Mouse (Mus musculus): ENCODE results near the gene Gm853. TPM values are rescaled to one million over a fixed set of nuclear protein-coding genes. Genes with fewer than 3 reads are reported as not detected.
A peak's percentile ranks its signal among the peaks of the same experiment; 100 is the strongest.

The Gm853 gene
- not detected in 2 replicates for polyA plus RNA-seq (2015; fragmentation: Nextera tagmentation; extraction: Ambion mirVana)

DNA sequence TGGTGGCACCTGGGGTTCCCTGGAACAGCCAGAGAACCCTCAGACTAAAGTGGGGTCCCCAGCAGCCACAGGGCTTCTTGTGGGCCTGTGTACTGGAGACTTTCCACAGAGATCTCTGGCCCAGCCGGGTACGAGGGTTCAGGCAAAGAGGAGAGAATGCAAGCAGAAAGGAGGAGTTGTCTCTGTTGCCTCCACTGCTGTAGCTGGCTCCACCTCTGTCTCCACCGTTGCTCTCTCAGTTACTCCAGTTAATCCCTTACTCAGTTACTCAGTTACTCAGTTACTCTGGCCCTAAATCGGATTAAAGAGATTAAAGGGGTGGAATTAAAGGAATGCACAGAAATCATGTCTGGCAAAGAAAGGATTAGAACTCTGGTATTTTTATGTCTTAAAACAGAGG lies at the start of gene Gm853:
TSS of gene Gm853 (minus strand) at position 223 of the 400 bp plus-strand sequence.
- no peak within 1 kb of the TSS for H3K4me2 ChIP-seq (replicated peaks)
- H3K4me1 ChIP-seq = no peaks in the 10 kb centered on the region
- H3K36me3 ChIP-seq = no peaks in the 10 kb centered on the region
- ATAC-seq (ENCODE audit: insufficient number of reproducible peaks, low FRiP score, low TSS enrichment, low read depth) = no peak
- WGBS = 57% methylated on average over 4 of the region's 4 CpGs
- no peaks in the 10 kb centered on the region for H3K9me3 ChIP-seq (replicated peaks)
- H3K27ac ChIP-seq (replicated peaks) = no peak within 1 kb of the TSS
- H3K9ac ChIP-seq = no peak within 1 kb of the TSS
- no peaks in the 10 kb centered on the region for H3K27me3 ChIP-seq
- no peak within 1 kb of the TSS for H3K4me3 ChIP-seq (replicated peaks)

DNA sequence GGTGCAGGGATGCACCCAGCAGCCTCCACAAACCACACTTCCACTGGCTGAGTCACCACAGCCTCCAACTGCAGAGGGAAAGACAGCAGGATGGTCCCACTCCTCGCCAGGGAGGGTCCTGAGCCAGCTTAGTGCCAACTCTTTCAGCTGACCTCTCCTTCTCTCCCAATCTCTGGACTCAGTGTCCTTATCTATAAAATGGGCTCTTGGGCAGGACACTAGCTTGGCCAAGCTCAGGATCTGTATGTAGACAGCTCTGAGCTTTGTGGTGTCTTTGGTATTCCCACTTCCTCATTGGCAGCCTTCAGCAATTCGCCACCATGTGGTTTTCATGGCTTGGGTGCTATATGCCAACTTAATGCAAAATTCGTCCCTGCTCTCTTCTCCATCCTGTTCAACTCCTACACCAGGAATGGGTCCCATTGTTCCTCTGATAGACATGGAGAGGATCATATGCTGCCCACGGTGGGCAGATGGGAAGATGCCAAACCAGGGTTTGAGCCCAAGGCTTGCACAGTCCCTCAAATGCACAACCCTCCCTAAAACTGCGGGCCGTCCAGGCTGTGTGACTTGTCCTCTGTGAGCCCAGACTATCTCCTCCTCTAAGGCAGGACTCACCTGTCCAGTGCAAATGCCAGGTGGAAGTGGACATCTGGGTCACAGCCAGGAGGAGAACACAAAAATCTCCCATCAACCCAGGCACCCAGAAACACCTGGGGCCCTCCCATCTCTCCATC lies 48.6 kb upstream of the Gm853 start:
- H3K27ac ChIP-seq (replicated peaks) = no peak overlapping the region
- H3K4me2 ChIP-seq (replicated peaks) = no peak overlapping the region
- WGBS = 77% methylated on average over 6 of the region's 6 CpGs
- H3K4me3 ChIP-seq (replicated peaks) = no peak overlapping the region
- peaks cover 28% of the 10 kb centered on the region for H3K4me1 ChIP-seq
- H3K9me3 ChIP-seq (replicated peaks) = no peaks in the 10 kb centered on the region
- no peaks in the 10 kb centered on the region; the same call in 1 of the 2 replicates for H3K27me3 ChIP-seq
- no peak for ATAC-seq (ENCODE audit: insufficient number of reproducible peaks, low FRiP score, low TSS enrichment, low read depth)
- no peaks in the 10 kb centered on the region for H3K36me3 ChIP-seq
- H3K9ac ChIP-seq = no peak overlapping the region

DNA sequence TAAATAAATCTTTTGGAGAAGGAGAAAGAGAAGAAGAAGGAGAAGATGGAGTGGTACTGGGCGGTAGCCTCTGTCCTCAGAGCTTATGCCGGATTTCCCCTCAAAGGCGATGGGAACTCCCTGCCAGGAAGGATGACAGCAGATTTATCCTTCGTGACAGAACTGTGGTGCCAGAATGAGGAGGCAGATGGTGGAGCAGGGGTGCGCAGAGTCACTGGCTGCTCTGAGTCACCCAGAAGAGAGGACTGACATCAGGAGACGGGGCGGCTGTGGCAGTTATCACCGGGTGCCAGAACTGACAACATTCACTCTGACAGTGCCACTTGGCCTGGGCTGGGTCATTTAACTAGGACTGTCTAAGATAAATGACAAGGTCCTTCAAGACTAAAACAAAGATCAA lies 47.9 kb upstream of the Gm853 start:
- H3K4me3 ChIP-seq (replicated peaks) = no peak overlapping the region
- peaks cover 27% of the 10 kb centered on the region for H3K4me1 ChIP-seq
- H3K36me3 ChIP-seq = no peaks in the 10 kb centered on the region
- no peak overlapping the region for H3K27ac ChIP-seq (replicated peaks)
- no peak for ATAC-seq (ENCODE audit: insufficient number of reproducible peaks, low FRiP score, low TSS enrichment, low read depth)
- no peaks in the 10 kb centered on the region for H3K9me3 ChIP-seq (replicated peaks)
- no peak overlapping the region for H3K9ac ChIP-seq
- H3K27me3 ChIP-seq = no peaks in the 10 kb centered on the region
- 91% methylated on average over 8 of the region's 8 CpGs for WGBS
- no peak overlapping the region for H3K4me2 ChIP-seq (replicated peaks)

DNA sequence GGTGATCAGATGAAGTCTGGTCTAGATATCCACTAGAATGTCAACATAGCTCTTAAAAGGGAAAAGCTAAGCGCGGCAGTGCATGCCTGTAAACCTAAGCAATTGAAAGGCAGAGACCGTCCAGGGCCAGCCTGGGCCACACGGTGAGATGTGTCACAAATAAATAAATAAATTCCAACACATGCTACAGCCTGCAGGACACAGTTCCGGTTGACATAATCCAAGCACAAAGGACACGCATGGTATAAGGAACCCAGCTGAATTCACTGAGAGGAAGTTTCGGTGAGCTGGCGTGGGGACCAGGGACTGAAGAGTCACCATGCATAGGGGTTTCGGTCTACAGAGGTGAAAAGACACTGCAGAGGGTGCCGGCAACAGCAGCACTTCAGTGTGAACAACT lies 46.5 kb upstream of the Gm853 start:
- H3K4me3 ChIP-seq (replicated peaks) = no peak overlapping the region
- H3K9ac ChIP-seq = no peak overlapping the region
- no peaks in the 10 kb centered on the region for H3K9me3 ChIP-seq (replicated peaks)
- no peaks in the 10 kb centered on the region for H3K36me3 ChIP-seq
- H3K4me1 ChIP-seq = peaks cover 31% of the 10 kb centered on the region
- no peak overlapping the region for H3K27ac ChIP-seq (replicated peaks)
- no peaks in the 10 kb centered on the region for H3K27me3 ChIP-seq
- ATAC-seq (ENCODE audit: insufficient number of reproducible peaks, low FRiP score, low TSS enrichment, low read depth) = no peak
- WGBS = 80% methylated on average over 10 of the region's 10 CpGs
- no peak overlapping the region for H3K4me2 ChIP-seq (replicated peaks)

DNA sequence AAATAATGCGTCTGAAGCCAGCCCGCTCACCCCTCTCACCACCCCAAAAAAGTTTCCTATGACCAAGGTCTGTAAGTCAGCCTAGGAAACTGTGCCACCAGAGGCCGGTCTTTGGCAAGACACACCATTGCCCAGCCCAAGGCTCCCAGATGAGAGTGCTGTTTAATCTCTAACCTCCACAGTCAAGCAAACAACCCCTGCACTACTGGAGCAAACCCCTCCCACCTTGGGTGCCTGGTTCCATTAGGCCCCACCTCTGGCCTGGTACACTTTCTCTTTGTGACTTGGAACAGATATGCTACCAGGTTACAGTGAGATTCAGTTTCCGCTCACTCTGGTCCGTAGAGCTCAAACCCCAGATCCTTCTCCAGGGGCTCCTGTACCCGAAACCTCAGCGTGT lies 44.9 kb upstream of the Gm853 start:
- Histone ChIP-seq H3K27me3 (no peaks in the 10 kb centered on the region), H3K4me2 (replicated peaks) (0 out of 2 replicates have a peak overlapping the region, but pooled peaks have one; percentile 26), H3K36me3 (peaks cover 15% of the 10 kb centered on the region), H3K4me1 (peaks cover 26% of the 10 kb centered on the region), H3K27ac (replicated peaks) (peak overlapping the region; percentile 17; the same call in 1 of the 2 replicates), H3K9me3 (replicated peaks) (no peaks in the 10 kb centered on the region), H3K9ac (no peak overlapping the region), H3K4me3 (replicated peaks) (no peak overlapping the region)
- ATAC-seq (ENCODE audit: insufficient number of reproducible peaks, low FRiP score, low TSS enrichment, low read depth) = no peak
- 75% methylated on average over 7 of the region's 7 CpGs for WGBS

DNA sequence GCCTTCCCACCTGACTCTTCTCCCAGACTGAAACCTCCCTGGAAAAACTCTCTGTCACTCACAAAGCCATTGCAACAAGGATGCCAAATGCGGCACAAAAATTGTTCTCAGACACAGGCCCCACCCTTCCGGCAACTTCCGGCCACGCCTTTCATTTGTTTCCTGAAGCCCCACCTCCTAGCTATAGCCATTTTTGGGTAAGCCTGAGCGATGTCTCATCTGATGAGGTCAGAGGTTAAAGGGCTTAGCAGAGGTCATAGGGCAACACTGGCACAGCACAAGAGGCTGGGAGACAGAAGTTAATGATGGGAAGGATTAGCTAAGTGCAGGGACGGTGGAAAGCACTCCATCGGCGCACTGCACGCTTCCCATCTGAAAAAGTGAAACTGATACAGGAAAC lies 44.4 kb upstream of the Gm853 start:
- Histone ChIP-seq H3K27me3 (no peaks in the 10 kb centered on the region), H3K36me3 (peaks cover 16% of the 10 kb centered on the region), H3K4me2 (replicated peaks) (peak overlapping the region; percentile 26), H3K4me3 (replicated peaks) (peak overlapping the region; percentile 14), H3K9me3 (replicated peaks) (no peaks in the 10 kb centered on the region), H3K9ac (no peak overlapping the region), H3K27ac (replicated peaks) (no peak overlapping the region; the same call in 1 of the 2 replicates), H3K4me1 (peaks cover 26% of the 10 kb centered on the region)
- WGBS = 38% methylated on average over 9 of the region's 9 CpGs
- ATAC-seq (ENCODE audit: insufficient number of reproducible peaks, low FRiP score, low TSS enrichment, low read depth) = no peak

DNA sequence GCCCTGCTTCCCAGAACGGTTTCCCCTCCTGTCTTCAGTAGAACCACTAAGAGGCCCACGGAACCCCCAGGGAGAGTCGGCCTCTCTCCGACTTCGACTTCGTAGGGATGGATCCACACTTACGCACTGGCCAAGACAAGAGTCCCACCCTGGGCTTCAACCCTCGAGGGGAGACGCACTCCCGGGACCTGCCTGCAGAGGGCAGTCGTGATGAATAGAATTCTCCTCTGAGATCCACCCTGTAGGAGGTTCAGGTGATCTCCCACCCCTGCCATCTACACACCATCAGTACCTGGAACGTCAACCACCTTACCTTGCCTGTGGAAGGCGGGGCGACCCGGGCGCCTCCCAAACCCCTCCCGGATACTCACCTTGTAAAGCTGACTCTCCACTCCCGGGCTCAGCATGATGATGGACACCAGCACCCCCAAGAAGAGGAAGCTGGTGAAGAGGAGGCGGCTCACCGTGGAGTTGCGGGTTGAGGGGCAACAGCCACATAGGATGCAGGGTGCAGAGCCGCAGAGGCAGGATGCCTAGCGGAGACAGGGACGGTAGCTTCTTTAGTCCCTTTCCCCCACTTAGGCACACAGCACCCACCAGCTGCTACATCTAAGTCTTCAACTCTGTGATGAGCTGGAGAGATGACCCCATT lies 42.6 kb upstream of the Gm853 start:
- WGBS = 28% methylated on average over 24 of the region's 24 CpGs
- H3K36me3 ChIP-seq = peaks cover 28% of the 10 kb centered on the region

DNA sequence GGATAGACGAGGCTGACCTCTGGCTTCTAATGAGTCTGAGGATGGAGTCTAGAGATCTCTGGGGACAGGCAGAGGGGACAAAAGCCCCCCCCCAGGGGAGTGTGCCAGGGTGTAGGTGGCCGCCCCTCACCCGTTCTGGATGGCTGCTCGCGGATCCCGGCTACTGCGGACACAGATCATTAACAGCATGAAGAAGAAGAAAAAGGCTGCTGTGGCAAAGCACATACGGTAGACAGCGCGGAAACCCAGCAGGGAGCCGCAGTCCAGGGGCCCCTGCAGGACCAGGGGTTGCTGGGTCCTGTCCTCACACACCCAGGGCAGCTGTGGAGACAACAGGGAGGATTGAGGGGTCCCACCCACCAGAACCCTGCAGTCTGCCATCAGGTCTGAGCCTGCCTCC lies 41.9 kb upstream of the Gm853 start:
- ATAC-seq (ENCODE audit: insufficient number of reproducible peaks, low FRiP score, low TSS enrichment, low read depth) = peak; percentile 45; the same call in 1 of the 2 replicates
- no peak overlapping the region for H3K4me2 ChIP-seq (replicated peaks)
- 35% methylated on average over 11 of the region's 11 CpGs for WGBS
- H3K9ac ChIP-seq = no peak overlapping the region
- H3K4me1 ChIP-seq = peaks cover 26% of the 10 kb centered on the region
- H3K27me3 ChIP-seq = no peaks in the 10 kb centered on the region
- H3K36me3 ChIP-seq = peaks cover 35% of the 10 kb centered on the region
- H3K4me3 ChIP-seq (replicated peaks) = no peak overlapping the region
- no peaks in the 10 kb centered on the region for H3K9me3 ChIP-seq (replicated peaks)
- H3K27ac ChIP-seq (replicated peaks) = no peak overlapping the region

More for the DNA sequence above, 42.6 kb upstream of the Gm853 start:
- H3K4me3 ChIP-seq (replicated peaks) = no peak overlapping the region
- no peaks in the 10 kb centered on the region for H3K27me3 ChIP-seq
- peaks cover 26% of the 10 kb centered on the region for H3K4me1 ChIP-seq
- ATAC-seq (ENCODE audit: insufficient number of reproducible peaks, low FRiP score, low TSS enrichment, low read depth) = peak; percentile 47
- no peaks in the 10 kb centered on the region for H3K9me3 ChIP-seq (replicated peaks)
- no peak overlapping the region for H3K27ac ChIP-seq (replicated peaks)
- no peak overlapping the region for H3K9ac ChIP-seq
- H3K4me2 ChIP-seq (replicated peaks) = no peak overlapping the region

DNA sequence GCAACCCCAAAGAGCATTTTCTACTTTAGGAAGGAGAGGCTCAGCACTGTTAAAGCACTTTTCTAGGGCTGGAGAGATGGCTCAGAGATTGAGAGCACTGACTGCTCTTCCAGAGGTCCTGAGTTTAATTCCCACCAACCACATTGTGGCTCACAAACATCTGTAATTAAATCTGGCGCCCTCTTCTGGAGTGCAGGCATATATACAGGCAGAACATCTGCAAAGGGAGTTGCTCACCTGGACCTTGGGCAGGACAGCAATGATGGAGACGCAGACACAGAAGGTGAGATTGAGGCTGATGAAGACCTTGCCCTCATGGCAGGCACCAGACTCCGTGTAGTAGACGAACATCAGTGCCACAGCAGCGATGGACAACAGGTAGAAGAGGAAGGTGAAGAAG lies 38.2 kb upstream of the Gm853 start:
- Histone ChIP-seq H3K4me1 (peaks cover 8% of the 10 kb centered on the region), H3K27ac (replicated peaks) (no peak overlapping the region), H3K36me3 (peaks cover 54% of the 10 kb centered on the region), H3K27me3 (no peaks in the 10 kb centered on the region), H3K9me3 (replicated peaks) (no peaks in the 10 kb centered on the region), H3K4me2 (replicated peaks) (no peak overlapping the region), H3K9ac (no peak overlapping the region), H3K4me3 (replicated peaks) (no peak overlapping the region)
- 41% methylated on average over 5 of the region's 5 CpGs for WGBS
- no peak for ATAC-seq (ENCODE audit: insufficient number of reproducible peaks, low FRiP score, low TSS enrichment, low read depth)

DNA sequence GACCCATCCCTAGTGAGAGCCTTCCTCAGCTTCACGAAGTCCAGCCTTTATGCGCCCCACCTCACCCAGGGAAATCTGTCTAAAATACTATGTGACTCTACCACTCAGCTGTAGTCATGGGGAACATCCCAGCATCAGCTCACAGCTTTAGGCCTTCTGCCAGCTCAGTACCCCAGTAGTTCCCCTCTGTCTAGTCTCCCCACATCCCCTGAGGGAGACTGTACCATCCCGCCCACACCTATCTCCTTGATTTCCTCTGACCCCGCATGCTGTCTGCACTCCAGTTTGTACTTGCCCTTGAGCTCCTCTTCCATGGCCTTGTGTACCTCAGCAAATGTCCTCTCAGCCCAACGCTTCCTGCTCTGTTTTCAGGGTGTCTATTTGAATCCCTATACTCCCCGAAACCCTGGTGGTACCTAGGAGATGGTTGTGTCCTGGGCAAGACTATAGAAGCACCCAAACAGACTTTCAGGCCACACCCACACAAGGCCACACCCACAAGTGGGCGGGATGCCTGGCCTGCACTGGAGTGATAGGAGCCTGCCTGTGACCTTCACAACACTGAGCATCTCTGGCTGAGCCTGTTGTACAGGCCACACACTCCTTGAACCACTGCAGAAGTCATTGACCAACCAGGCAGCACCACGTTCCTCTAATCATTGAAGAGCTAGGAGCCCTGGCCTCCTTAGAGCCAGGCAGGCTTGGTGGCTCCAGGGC lies 30.4 kb upstream of the Gm853 start:
- Histone ChIP-seq H3K27me3 (no peaks in the 10 kb centered on the region), H3K4me1 (no peaks in the 10 kb centered on the region), H3K9ac (no peak overlapping the region), H3K27ac (replicated peaks) (no peak overlapping the region), H3K4me3 (replicated peaks) (no peak overlapping the region), H3K36me3 (peaks cover 41% of the 10 kb centered on the region), H3K4me2 (replicated peaks) (no peak overlapping the region), H3K9me3 (replicated peaks) (no peaks in the 10 kb centered on the region)
- peak; percentile 48; the same call in 1 of the 2 replicates for ATAC-seq (ENCODE audit: insufficient number of reproducible peaks, low FRiP score, low TSS enrichment, low read depth)
- WGBS = 59% methylated on average over 8 of the region's 8 CpGs

DNA sequence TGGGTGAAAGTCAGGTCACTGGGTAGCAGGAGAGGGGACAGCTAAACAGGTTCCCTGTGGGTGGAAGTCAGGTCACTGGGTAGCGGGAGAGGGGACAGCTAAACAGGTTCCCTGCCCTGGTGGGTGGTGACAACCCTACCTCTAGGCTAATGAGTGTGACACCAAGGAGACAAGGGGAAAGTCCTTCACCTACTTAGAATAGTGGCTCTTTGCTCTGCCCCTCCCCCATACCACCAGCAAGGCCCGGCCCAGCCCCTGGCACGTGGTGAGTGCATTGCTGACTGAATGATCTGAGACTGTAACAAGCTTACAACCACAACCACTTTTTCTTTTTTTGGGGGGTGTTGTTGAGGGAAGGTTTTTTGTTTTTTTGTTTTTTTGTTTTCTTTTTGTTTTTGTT lies 29.6 kb upstream of the Gm853 start:
- Histone ChIP-seq H3K4me3 (replicated peaks) (no peak overlapping the region), H3K9me3 (replicated peaks) (no peaks in the 10 kb centered on the region), H3K9ac (no peak overlapping the region), H3K27ac (replicated peaks) (no peak overlapping the region), H3K27me3 (no peaks in the 10 kb centered on the region), H3K4me1 (no peaks in the 10 kb centered on the region), H3K4me2 (replicated peaks) (no peak overlapping the region), H3K36me3 (peaks cover 35% of the 10 kb centered on the region)
- no peak for ATAC-seq (ENCODE audit: insufficient number of reproducible peaks, low FRiP score, low TSS enrichment, low read depth)
- WGBS = 37% methylated on average over 3 of the region's 3 CpGs

Data from embryonic facial prominence, embryonic 15.5 days (tissue).